ENCODE assay signal across 10 mouse cellular contexts in the genomic region with DNA sequence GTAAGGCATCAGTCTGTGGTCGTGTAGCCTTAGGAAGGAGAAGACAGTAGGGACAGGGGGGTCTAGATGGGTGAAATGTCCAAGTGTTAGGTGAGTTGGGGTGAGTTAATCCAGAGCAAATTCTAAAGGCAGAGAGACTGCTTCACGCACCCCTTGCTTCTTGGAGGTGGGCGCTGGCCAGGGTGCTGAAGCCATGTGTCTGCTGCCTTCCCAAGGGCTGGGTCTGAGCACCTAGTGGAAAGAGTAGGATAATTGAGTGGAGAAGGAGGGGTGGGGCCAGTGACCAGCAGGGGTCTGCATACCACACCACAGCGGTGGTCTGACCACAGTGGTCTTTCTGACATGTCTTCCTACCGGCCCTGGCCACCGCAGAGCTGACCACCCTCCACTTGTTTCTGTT. TPM values are rescaled to one million over a fixed set of nuclear protein-coding genes. Genes with fewer than 3 reads are reported as not detected.
DNase-seq lines count a peak whose midpoint lies in the region; TF ChIP-seq lines count a peak whose summit lies in the region.
"Had no signal": no experiment of that assay in that cellular context is flagged by ENCODE, and none has a peak within 500 bp of the region (broad histone marks: within the 10 kb centered on the region; RNA-seq: fewer than 3 reads in every experiment).

No protein-coding gene starts in this region.

- WGBS in heart, adult 2 months = 13% methylated on average over 6 of the region's 6 CpGs

- no peaks in the 10 kb centered on the region; the same call in 1 of the 2 replicates for H3K4me1 ChIP-seq in heart, adult 2 months (ENCODE audit: control insufficient read depth, insufficient read depth, low read length)

- intact Hi-C loops in heart, postnatal 10 days (cut with DNase I) = loop anchor here (2.0 kb wide), 1 partner anchor 62 kb away; no protein-coding TSS in a partner anchor
- intact Hi-C loops in heart, adult 2 months (cut with DNase I) = loop anchor here (10.0 kb wide), 1 partner anchor 134 kb away; no protein-coding TSS in a partner anchor

- TF ChIP-seq EP300 in heart, adult 2 months (IDR thresholded peaks at IDR 0.05; ENCODE audit: insufficient read depth, low read depth, low read length) = no peak

- no peak for TF ChIP-seq POLR2A in heart, adult 2 months (IDR thresholded peaks at IDR 0.05; ENCODE audit: insufficient read depth, low read depth, low read length)

- no peak overlapping the region for H3K27ac ChIP-seq in heart, adult 2 months
- H3K27ac ChIP-seq: neural tube, embryonic 13.5 days had no signal

- no peak overlapping the region for H3K9ac ChIP-seq in heart, adult 2 months (ENCODE audit: low read depth, low read length)
- H3K9ac ChIP-seq: neural tube, embryonic 13.5 days had no signal

- H3K27me3 ChIP-seq in heart, adult 2 months (ENCODE audit: control insufficient read depth, insufficient read depth, low read length) = peaks cover 6% of the 10 kb centered on the region; the same call in 1 of the 2 replicates

- DNase-seq in heart, postnatal 10 days = peak; percentile 68 to 79
- no peak for DNase-seq in heart, adult 2 months
- DNase-seq in thymus, postnatal 14 days = peak; percentile 35
- no peak for DNase-seq in thymus, postnatal 25 days
- DNase-seq in induced T-regulatory cell, adult 2 months (ENCODE audit: low read depth) = peak; percentile 41
- peak; percentile 53 for DNase-seq in yolk sac, embryonic 10.5 days (ENCODE audit: low spot score)
- DNase-seq in cerebellum, adult 9-11 months = no peak
- DNase-seq in cerebellum, postnatal 25 days = no peak

- no peaks in the 10 kb centered on the region for H3K79me2 ChIP-seq in heart, adult 2 months (replicated peaks; ENCODE audit: control insufficient read depth, insufficient read depth, low read length)

- TF ChIP-seq CTCF in heart, adult 2 months (IDR thresholded peaks at IDR 0.05) = no peak

- H3K4me3 ChIP-seq in heart, adult 2 months = no peak overlapping the region
- H3K4me3 ChIP-seq: erythroblast, embryonic 14.5 days; neural tube, embryonic 13.5 days had no signal

- H3K36me3 ChIP-seq in heart, adult 2 months (ENCODE audit: control insufficient read depth, insufficient read depth, low read length) = no peaks in the 10 kb centered on the region
- H3K36me3 ChIP-seq: neural tube, embryonic 13.5 days had no signal

RNA-seq across cellular contexts. Expression of a gene that starts 4.7 kb away (rescaled TPM):
- 10 to 100 TPM; 33.4 to 33.5 TPM for total RNA-seq in heart, postnatal 10 days (2021)
- total RNA-seq in heart, adult 2 months (2021) = 10 to 100 TPM; 10.7 to 12.0 TPM
- polyA plus RNA-seq in heart, adult 2 months (2012; rRNA removed) = 7.3 and 8.2 TPM in 2 replicates
- polyA plus RNA-seq: erythroblast, embryonic 14.5 days had no signal

RNA-seq across cellular contexts. Expression of a gene that starts 34.8 kb away (rescaled TPM):
- total RNA-seq in heart, postnatal 10 days (2021) = 1 to 10 TPM; 1.5 to 2.9 TPM
- total RNA-seq in heart, adult 2 months (2021) = under 1 TPM; 0.55 to 0.61 TPM
- 4.4 and 11.1 TPM in 2 replicates for polyA plus RNA-seq in heart, adult 2 months (2012; rRNA removed)
- polyA plus RNA-seq: erythroblast, embryonic 14.5 days had no signal

Comparison
In these comparisons a context has a peak if more than half of its experiments do, and no peak if none do; other contexts are left out.
1. DNase-seq: peak in heart, postnatal 10 days (2 of 2), thymus, postnatal 14 days (single experiment), induced T-regulatory cell, adult 2 months (single experiment) and yolk sac, embryonic 10.5 days (single experiment); none in heart, adult 2 months (0 of 2), thymus, postnatal 25 days (single experiment), cerebellum, adult 9-11 months (single experiment) and cerebellum, postnatal 25 days (0 of 2).